Mouse (Mus musculus): ENCODE measurements around the gene Psat1.

- TF ChIP-seq POLR2AphosphoS2 (IDR thresholded peaks at IDR 0.05; ENCODE audit: insufficient read length, low read depth): peak; percentile 35
- no peak for TF ChIP-seq REST (IDR thresholded peaks at IDR 0.05; ENCODE audit: insufficient read depth, insufficient read length)
- TF ChIP-seq MYOG (IDR thresholded peaks at IDR 0.05; ENCODE audit: control insufficient read depth in 1 of 3, insufficient read depth in 1 of 3, insufficient read length in 2 of 3, low read depth in 2 of 3): peak; percentile 90 to 98 (median 96)
- TF ChIP-seq USF1 (IDR thresholded peaks at IDR 0.05; ENCODE audit: low read depth): no peak
- no peak for TF ChIP-seq POLR2A (IDR thresholded peaks at IDR 0.05; ENCODE audit: insufficient read length, low read depth)
- TF ChIP-seq TCF12 (IDR thresholded peaks at IDR 0.05; ENCODE audit: insufficient read depth, poor library complexity, severe bottlenecking): peak; percentile 94
- TF ChIP-seq MAX (IDR thresholded peaks at IDR 0.05; ENCODE audit: low read depth): no peak
These were observed 22.8 kb downstream of the Psat1 start for GRCm38 (mm10) chr19:15924181-15924865.

All from myocyte (in vitro differentiated cells).